In genomic region chr8:42253358-42253757, GRCm38 (mm10) we compare ENCODE assay signal across 19 mouse cellular contexts.
A peak's percentile ranks its signal among the peaks of the same experiment; 100 is the strongest.
DNase-seq lines count a peak whose midpoint lies in the region; ATAC-seq and TF ChIP-seq lines count a peak whose summit lies in the region.
"Had no signal": no experiment of that assay in that cellular context is flagged by ENCODE, and none has a peak within 500 bp of the region (broad histone marks: within the 10 kb centered on the region; RNA-seq: fewer than 3 reads in every experiment).

No protein-coding gene starts in this region.

- H3K36me3 ChIP-seq in forebrain, embryonic 12.5 days (replicated peaks): no peaks in the 10 kb centered on the region
- H3K36me3 ChIP-seq in forebrain, embryonic 10.5 days (replicated peaks): no peaks in the 10 kb centered on the region
- H3K36me3 ChIP-seq in forebrain, embryonic 16.5 days (ENCODE audit: control insufficient read depth, insufficient read depth): no peaks in the 10 kb centered on the region
- H3K36me3 ChIP-seq: embryonic facial prominence, embryonic 12.5 days; heart, embryonic 13.5 days; hindbrain, embryonic 15.5 days had no signal

- no peak overlapping the region for H3K9ac ChIP-seq in forebrain, embryonic 12.5 days
- no peak overlapping the region for H3K9ac ChIP-seq in forebrain, embryonic 16.5 days (replicated peaks; ENCODE audit: low read depth, low read length)
- H3K9ac ChIP-seq: embryonic facial prominence, embryonic 12.5 days; heart, embryonic 13.5 days; hindbrain, embryonic 15.5 days had no signal

- DNase-seq in forebrain, embryonic 10.5 days (ENCODE audit: extremely low spot score, low spot score): no peak
- DNase-seq in brain, embryonic 14.5 days (ENCODE audit: low read depth): peak; percentile 65
- no peak for DNase-seq in ovary, postnatal 36 days (ENCODE audit: low spot score)
- no peak for DNase-seq in lung, adult 18-20 months
- DNase-seq in neural tube, embryonic 10.5 days (ENCODE audit: extremely low spot score, low spot score): no peak
- DNase-seq: adrenal gland, adult 2 months; adrenal gland, postnatal 25 days; cerebellum, adult 11 months; cerebellum, postnatal 10 days; gastrocnemius, postnatal 36 days; heart, adult 11 months; heart, postnatal 36 days had no signal

- no peaks in the 10 kb centered on the region for H3K27me3 ChIP-seq in forebrain, embryonic 12.5 days
- no peaks in the 10 kb centered on the region for H3K27me3 ChIP-seq in forebrain, embryonic 10.5 days (ENCODE audit: poor library complexity, severe bottlenecking)
- H3K27me3 ChIP-seq in forebrain, embryonic 16.5 days (replicated peaks; ENCODE audit: control insufficient read depth, insufficient read depth, low read length): no peaks in the 10 kb centered on the region
- H3K27me3 ChIP-seq: CH12.LX; embryonic facial prominence, embryonic 12.5 days; heart, embryonic 13.5 days; hindbrain, embryonic 15.5 days had no signal

- H3K4me3 ChIP-seq in forebrain, embryonic 12.5 days (replicated peaks): no peak overlapping the region
- H3K4me3 ChIP-seq in forebrain, embryonic 10.5 days: no peak overlapping the region
- no peak overlapping the region for H3K4me3 ChIP-seq in forebrain, embryonic 16.5 days (replicated peaks; ENCODE audit: low read length)
- H3K4me3 ChIP-seq: embryonic facial prominence, embryonic 12.5 days; heart, embryonic 13.5 days; hindbrain, embryonic 15.5 days had no signal

- no peak overlapping the region for H3K4me2 ChIP-seq in forebrain, embryonic 12.5 days
- H3K4me2 ChIP-seq in forebrain, embryonic 16.5 days (ENCODE audit: low read length): no peak overlapping the region
- H3K4me2 ChIP-seq: embryonic facial prominence, embryonic 12.5 days; heart, embryonic 13.5 days; hindbrain, embryonic 15.5 days had no signal

- ATAC-seq in forebrain, embryonic 12.5 days (ENCODE audit: low FRiP score): peak; percentile 76; the same call in 1 of the 2 replicates
- peak; percentile 85 for ATAC-seq in forebrain, embryonic 16.5 days
- ATAC-seq: intestine, embryonic 16.5 days had no signal

- H3K27ac ChIP-seq in forebrain, embryonic 12.5 days: no peak overlapping the region
- H3K27ac ChIP-seq in forebrain, embryonic 10.5 days: no peak overlapping the region
- H3K27ac ChIP-seq in forebrain, embryonic 16.5 days (ENCODE audit: low read length): no peak overlapping the region
- H3K27ac ChIP-seq: embryonic facial prominence, embryonic 12.5 days; heart, embryonic 13.5 days; hindbrain, embryonic 15.5 days had no signal

- TF ChIP-seq POLR2A in brain, embryonic 14.5 days (IDR thresholded peaks at IDR 0.05; ENCODE audit: borderline replicate concordance, extremely low read depth, insufficient read depth, insufficient read length, poor library complexity, severe bottlenecking): no peak

- H3K9me3 ChIP-seq in forebrain, embryonic 12.5 days: no peaks in the 10 kb centered on the region
- no peaks in the 10 kb centered on the region for H3K9me3 ChIP-seq in forebrain, embryonic 10.5 days
- no peaks in the 10 kb centered on the region for H3K9me3 ChIP-seq in forebrain, embryonic 16.5 days (ENCODE audit: control insufficient read depth, low read length)
- H3K9me3 ChIP-seq: embryonic facial prominence, embryonic 12.5 days; heart, embryonic 13.5 days; hindbrain, embryonic 15.5 days had no signal

- whole genome bisulfite sequencing in forebrain, embryonic 12.5 days: 57% methylated on average over 1 of the region's 1 CpGs
- WGBS in forebrain, embryonic 10.5 days: 85% methylated on average over 1 of the region's 1 CpGs
- 29% methylated on average over 1 of the region's 1 CpGs for WGBS in forebrain, embryonic 16.5 days

- no peak for TF ChIP-seq CTCF in brain, embryonic 14.5 days (IDR thresholded peaks at IDR 0.05; ENCODE audit: borderline replicate concordance, extremely low read depth, insufficient read depth, insufficient read length)

- no peaks in the 10 kb centered on the region for H3K4me1 ChIP-seq in forebrain, embryonic 12.5 days
- no peaks in the 10 kb centered on the region for H3K4me1 ChIP-seq in forebrain, embryonic 10.5 days
- H3K4me1 ChIP-seq in forebrain, embryonic 16.5 days (replicated peaks; ENCODE audit: control insufficient read depth, insufficient read depth, low read length): no peaks in the 10 kb centered on the region
- H3K4me1 ChIP-seq: embryonic facial prominence, embryonic 12.5 days; heart, embryonic 13.5 days; hindbrain, embryonic 15.5 days had no signal
